8 mouse cellular contexts compared by ENCODE assay signal in genomic region chr5:23843674-23844530, GRCm38 (mm10). TPM values are rescaled to one million over a fixed set of nuclear protein-coding genes. Genes with fewer than 3 reads are reported as not detected.
DNase-seq lines count a peak whose midpoint lies in the region; ATAC-seq lines count a peak whose summit lies in the region.

Gene Tomm7 (minus strand): TSS chr5:23844161.

- H3K4me1 ChIP-seq in hindbrain, embryonic 15.5 days (replicated peaks) = peaks cover 23% of the 10 kb centered on the region

- H3K27ac ChIP-seq in hindbrain, embryonic 15.5 days (replicated peaks) = peak within 1 kb of the TSS; percentile 83

- no peaks in the 10 kb centered on the region for H3K9me3 ChIP-seq in hindbrain, embryonic 15.5 days

- no peaks in the 10 kb centered on the region for H3K27me3 ChIP-seq in hindbrain, embryonic 15.5 days

- H3K36me3 ChIP-seq in hindbrain, embryonic 15.5 days = peaks cover 11% of the 10 kb centered on the region

- H3K9ac ChIP-seq in hindbrain, embryonic 15.5 days = peak within 1 kb of the TSS; percentile 83

- peak; percentile 96 for DNase-seq in T-cell, adult 2 months (ENCODE audit: low spot score)
- peak; percentile 96 to 97 for DNase-seq in cerebellum, postnatal 36 days
- peak; percentile 96 to 97 for DNase-seq in frontal cortex, postnatal 36 days (ENCODE audit: low spot score in 2 of 2)
- peak; percentile 92 for DNase-seq in left cerebral cortex, adult 11 months (ENCODE audit: low spot score)
- DNase-seq in lung, postnatal 4 days = peak; percentile 98 to 99
- peak; percentile 93 for DNase-seq in retina, postnatal 7 days (ENCODE audit: low read depth, low spot score)
- peak; percentile 90 for DNase-seq in urinary bladder, adult 2 months (ENCODE audit: low spot score)

- peak within 1 kb of the TSS; percentile 86 for H3K4me3 ChIP-seq in hindbrain, embryonic 15.5 days

- H3K4me2 ChIP-seq in hindbrain, embryonic 15.5 days = peak within 1 kb of the TSS; percentile 69

- peak; percentile 95 for ATAC-seq in hindbrain, embryonic 15.5 days (ENCODE audit: low FRiP score, low read depth)

- under 1% methylated on average over 44 of the region's 44 CpGs for WGBS in hindbrain, embryonic 15.5 days

RNA-seq across cellular contexts. Expression of gene Tomm7, which starts in this region (rescaled TPM):
- 81.3 and 95.6 TPM in 2 replicates for polyA plus RNA-seq in hindbrain, embryonic 15.5 days (2015; fragmentation: Nextera tagmentation; extraction: Ambion mirVana)
- polyA plus RNA-seq in urinary bladder, adult 2 months (2012; rRNA removed) = 96.4 and 113 TPM in 2 replicates

Comparison
In these comparisons a context has a peak if more than half of its experiments do, and no peak if none do; other contexts are left out.
1. Peak in every context shown above with its lines: DNase-seq, ATAC-seq, H3K4me3 ChIP-seq and H3K27ac ChIP-seq.